Mouse (Mus musculus) megakaryocyte, embryonic 14.5 days (primary cell): ENCODE data around the gene Akap13.

Experiments used
- FLI1 ChIP-seq: IDR thresholded peaks from 2 replicates; pipeline ENCODE4 v1.6.1; 2012; ENCODE audit warnings: low read length, inconsistent platforms, mixed read lengths
- GATA1 ChIP-seq: IDR thresholded peaks from 3 replicates; pipeline ENCODE4 v1.6.1; 2012; ENCODE audit warnings: mixed read lengths, low read length, inconsistent platforms, borderline replicate concordance

DNA sequence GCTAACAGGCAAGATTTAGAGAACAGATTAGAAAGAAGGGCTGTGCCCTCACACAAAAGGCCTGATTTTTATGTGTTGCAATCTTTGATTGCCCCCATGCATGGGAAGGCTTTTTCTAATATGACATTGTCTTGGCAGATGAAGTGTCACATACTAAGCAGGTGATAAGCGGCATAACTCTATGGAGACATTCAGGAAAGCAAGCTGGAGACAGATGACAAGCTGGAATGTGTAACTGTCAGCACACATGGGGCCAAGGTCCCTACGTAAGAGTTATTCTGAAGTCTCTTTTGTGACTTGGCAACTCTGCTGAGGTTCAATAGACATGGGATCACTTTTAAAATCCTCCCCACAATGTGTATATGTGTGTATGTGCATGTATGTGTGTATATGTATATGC, 24.8 kb upstream of the Akap13 start:
- TF ChIP-seq GATA1 (no peak), FLI1 (no peak)
